Mouse (Mus musculus) kidney, adult 18-20 months (tissue): ENCODE measurements at regions not wholly inside any gene's neighbourhood (a gene's known extent, or its start where the extent isn't known, plus 50 kb on each side); places are given as distances from the start of the nearest gene placed in this dataset.
A peak's percentile ranks its signal among the peaks of the same experiment; 100 is the strongest.

ENCODE experiments used
- DNase-seq: peaks from one replicate; pipeline ENCODE4 v3.0.0; 2021

GRCm38 (mm10) chr4:98282275-98282674, 100.8 kb downstream of the Tm2d1 start:
- no peak for DNase-seq

GRCm38 (mm10) chr4:98258336-98258735, 124.8 kb downstream of the Tm2d1 start:
- no peak for DNase-seq

DNA sequence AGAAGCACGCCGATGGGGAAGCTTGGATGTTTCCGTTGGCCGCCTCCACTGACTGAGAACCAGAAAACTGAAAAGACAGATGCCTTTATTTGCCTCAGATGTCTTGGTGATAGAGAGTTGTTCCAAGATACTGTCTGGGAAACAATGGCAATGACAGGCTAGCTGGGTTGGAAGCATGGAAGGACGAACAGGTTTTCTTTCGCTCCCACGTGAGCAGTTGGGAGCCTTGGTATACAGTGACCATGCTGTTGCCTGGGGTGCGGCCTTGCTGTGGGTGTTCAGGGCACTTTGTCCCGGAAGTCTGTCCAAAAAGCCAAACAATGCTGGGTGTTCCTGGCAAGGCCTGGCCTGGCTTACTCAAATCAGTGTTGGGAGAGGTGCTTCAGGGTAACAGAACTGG, 125.4 kb downstream of the Tm2d1 start:
- no peak for DNase-seq

DNA sequence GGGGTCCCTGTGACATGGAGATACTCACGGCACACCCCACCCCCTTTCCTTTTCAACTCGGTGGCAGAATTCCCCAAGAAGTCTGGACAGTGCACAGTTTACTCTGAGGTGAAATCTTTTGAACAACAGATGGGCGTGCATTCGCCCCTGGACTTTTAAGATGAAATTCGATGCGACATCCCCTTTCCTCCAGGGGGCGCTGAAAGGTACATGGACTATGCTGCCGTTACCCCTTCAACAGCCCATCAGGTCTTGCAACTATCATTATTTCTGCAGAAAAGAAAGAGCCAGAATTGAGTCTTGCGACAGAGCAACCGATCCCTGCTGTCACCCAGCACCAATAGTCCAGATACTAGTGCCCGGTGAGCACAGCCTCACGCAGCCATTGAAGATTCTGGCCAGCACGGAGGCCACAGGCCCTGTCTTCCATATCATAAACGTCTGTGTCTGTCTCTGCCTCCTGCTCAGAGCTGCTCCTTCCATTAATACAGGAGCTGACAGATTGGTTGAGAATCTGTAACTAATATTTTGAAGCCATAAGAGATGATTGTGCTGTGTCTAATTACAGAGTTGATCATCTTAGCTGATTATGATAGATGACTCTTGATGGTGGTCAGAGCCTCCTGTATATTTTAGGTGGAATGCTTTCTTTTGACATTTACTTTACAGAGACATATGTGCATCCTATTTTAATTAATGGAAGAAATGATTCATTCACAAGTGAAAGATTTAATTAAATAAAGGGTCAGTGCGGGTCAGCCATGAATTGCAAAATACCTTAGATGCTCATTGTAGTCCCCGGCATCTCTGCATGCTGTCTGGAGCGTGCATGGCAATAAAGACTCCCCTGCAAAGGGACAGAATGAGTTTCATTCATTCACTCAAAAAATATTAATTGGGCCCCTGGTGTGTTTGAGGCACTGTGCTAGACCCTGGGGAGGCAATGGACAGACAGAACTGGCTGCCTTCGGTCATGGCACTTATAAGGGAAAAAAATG, 128.0 kb downstream of the Tm2d1 start:
- peak; percentile 42 for DNase-seq

- peak; percentile 8 for DNase-seq
Observed at GRCm38 (mm10) chr4:98243941-98244929, 138.9 kb downstream of the Tm2d1 start.

DNA sequence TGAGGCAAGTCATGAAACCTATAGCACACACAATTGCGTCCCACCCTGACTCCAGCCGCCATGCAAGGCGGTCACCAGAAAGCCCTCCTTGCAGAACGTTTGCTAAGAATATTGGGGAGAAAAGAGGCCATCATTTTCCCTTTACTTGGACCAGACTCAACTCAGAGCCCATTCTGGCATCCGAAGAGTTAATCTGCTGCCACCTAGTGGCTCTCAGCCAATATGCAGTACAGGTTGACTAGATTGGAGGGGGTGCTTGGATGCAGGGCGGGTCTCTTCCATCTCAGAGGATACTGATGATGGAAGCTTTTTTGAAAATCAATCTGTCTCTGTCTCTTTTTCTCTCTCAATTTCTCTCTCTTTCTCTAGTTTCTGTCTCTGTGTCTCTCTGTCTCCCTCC, 139.6 kb downstream of the Tm2d1 start:
- DNase-seq = peak; percentile 45

DNA sequence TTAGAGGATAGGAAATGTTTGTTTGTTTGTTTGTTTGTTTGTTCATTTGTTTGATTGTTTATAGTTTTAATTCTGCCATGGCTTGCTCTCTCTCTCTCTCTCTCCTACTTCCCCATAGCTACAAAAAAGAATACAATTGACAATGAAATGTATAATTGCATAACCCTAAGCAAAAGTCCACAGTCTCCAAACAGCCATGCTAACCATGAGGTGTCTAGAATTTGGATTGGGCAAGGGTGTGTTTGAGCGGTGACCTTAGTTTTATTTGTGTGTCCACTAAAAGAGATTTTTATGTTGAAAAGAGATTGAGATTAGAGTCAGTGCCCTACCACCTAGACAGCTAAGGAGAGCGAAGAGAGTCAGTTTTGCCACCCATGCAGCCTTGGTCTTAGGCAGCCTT, 141.2 kb downstream of the Tm2d1 start:
- no peak for DNase-seq

DNA sequence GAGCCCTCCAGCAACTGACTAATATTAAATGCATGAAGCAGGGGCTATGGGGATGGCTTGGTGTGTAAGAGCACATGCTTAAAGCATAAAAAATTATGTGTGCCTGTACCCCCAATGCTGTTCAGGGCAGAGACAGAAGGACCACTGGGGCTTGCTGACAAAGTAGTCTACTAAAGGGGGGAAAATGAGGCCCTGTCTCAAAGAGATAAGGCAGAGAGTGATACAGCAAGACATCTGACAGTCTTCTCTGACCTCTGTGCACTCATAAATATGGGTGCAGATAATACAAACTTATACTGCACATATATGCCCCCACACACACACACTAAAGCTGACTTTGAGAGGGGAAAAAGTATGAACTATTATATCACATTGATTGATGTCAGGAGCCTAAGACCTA, 142.8 kb downstream of the Tm2d1 start:
- no peak for DNase-seq

GRCm38 (mm10) chr4:98238075-98238474, 145.0 kb downstream of the Tm2d1 start:
- DNase-seq = no peak

DNA sequence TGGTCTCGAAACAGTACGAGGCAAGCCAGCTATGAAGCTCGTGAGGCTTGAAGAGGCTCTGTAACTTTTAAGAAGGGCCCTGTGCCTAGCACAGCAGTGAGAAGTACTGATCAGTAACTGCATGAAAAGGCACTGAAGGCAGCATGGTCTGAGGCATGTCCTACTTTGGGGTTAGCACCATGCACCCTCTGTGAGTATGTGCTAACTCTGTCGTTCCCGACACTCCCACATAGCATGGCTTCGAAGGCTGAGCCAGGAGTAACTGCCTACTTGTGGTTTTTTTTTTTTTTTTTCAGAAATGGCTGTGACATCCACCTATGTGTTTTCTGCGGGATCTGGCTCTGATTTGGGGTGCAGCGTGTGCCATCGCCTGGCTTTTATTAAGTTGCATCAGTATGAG, 145.6 kb downstream of the Tm2d1 start:
- DNase-seq = no peak

DNA sequence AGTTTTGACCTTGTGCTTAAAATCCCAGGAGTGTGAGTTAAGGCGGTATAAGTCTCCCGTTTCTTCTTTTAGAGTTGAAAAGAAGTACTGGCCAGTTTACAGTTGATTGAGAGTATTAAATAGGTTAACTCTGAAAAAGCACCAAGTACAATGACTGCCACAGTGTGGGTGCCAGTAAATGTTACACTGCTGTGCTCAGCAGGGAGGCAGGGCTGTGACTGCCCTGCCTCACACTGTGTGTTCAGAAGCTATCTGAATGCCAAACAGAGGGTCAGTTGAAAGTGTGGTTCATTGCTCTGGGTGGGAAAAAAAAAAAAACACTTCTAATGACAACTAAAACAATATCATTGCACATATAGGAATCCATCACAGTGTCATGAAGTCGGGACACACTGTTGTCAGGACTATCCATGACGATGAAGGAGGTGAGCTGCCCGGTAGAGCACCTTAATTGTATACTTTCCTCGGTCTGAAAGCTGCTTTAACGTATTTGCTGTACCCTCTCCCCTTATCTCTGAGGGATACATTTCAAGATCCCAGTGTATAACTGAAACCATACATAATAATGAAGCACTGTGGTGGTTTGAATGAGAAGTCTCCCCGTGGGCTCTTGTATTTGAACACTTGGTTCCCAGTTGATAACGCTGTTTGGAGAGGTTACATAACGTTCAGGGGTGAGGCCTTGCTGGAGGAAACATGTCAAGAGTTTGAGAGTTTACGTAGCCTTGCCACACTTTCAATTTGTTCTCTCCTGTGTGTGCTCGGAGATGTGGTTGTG, 146.9 kb downstream of the Tm2d1 start:
- no peak for DNase-seq

GRCm38 (mm10) chr4:98228193-98228592, 154.9 kb downstream of the Tm2d1 start:
- no peak for DNase-seq

- no peak for DNase-seq
Observed at GRCm38 (mm10) chr4:98224366-98224765, 158.7 kb downstream of the Tm2d1 start.

DNA sequence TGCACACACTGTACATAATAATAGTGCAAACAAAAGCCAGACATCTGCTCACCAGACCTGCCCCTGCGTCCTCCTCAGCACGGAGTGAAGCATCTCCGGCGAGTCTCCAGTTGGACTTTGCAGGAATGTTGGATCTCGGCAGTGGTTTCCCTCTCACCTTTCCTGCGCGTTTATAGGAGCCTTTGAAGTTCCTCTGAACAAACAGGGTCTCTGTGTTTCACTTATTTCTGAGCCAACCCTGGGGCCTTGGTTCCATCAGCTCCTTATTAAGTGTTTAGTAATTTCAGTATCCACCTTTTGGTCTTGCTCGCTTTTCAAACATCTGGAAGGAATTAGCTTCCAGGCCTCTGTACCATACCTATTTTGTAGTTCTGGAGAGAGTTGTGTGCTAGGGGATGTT, 159.7 kb downstream of the Tm2d1 start:
- no peak for DNase-seq

GRCm38 (mm10) chr4:98221566-98221965, 161.5 kb downstream of the Tm2d1 start:
- DNase-seq = no peak

DNA sequence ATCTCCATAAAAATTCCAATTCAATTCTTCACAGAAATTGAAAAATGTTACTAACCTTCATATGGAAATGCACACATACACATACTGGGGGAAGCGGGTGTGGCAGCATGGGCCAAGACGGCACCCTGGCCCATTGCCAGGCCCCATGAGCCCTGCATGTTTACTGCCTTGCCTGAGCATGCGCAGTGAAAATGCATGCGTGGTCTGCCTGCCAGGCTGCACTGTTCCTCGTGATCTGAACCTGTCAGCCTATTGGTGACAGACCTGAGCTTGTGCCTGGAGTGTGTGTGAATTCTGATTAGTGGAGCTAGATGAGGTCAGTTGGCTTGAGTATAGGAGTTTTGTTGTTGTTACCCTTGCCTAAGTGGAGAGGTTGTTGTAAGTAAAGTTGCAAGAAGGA, 167.9 kb downstream of the Tm2d1 start:
- DNase-seq = no peak

- DNase-seq = no peak
Observed at GRCm38 (mm10) chr4:98207446-98207845, 175.7 kb downstream of the Tm2d1 start.

DNA sequence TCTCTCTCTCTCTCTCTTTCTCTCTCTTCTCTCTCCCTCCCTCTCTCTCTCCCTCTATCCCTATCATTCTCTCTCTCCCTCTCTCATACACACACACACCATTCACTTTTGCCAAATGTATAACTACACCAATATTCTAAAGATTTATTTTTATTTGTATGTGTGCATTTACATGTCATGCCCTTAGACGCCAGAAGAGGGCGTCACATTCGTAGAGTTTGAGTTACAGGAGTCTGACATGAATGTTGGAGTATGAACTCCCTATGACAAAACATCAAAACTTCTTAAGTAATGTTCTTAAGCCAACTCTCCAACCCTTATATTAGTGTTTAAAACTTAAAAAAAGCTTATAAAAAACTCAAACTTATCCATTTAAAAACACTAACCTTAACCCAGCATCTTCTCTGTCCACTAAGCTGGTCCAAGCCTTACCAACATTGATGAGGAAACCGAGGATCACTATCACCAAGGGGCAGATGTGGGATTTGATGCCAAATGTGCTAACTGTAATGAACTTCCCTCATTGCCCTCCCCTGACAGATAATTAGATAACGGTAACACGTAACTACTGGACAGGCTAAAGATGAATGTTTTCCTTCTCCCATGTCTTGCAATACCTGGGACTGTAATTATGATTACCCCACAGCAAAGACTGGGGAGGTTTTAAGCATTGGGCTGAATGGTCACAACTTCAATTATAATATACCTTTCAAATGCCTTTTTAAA, 176.7 kb downstream of the Tm2d1 start:
- no peak for DNase-seq

DNA sequence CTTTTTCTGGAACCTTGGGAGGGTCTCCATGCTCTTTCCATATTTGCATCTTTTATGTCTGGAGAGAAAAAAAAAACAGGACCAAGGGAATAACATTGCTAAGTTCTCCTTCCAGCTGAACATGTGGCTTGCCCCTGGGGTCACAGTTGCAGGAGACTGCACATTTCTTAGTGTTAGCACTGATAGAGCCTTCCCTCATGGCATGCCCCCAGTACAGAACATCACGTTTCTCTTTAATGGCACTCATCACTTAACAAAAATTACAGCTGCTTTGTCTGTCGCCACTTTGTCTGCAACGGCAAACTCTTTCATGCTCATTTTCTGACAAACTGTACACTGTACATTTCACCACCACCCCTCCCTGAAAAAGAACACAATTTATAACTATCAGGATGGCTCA, 180.0 kb downstream of the Tm2d1 start:
- no peak for DNase-seq

DNA sequence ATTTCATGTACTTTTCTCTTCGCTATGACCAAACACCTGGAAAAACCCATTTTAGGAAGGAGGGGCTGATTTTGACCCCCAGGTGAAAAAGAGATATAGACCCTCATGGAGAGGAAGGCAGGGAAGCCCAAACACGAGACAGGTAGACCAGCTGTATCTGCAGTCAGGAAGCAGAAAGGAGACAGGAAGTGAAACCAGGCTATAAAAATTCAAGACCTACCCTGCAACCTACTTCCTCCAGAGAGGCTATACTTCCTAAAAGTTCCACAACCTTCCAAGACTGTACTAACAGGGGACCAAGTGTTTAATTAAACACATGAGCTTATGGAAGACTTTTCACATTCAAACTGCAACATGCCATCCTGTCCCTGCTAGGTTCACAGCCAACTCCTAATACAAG, 180.9 kb downstream of the Tm2d1 start:
- no peak for DNase-seq

- DNase-seq = no peak
Observed at GRCm38 (mm10) chr4:98201102-98201501, 182.0 kb downstream of the Tm2d1 start.

GRCm38 (mm10) chr4:98200701-98201100, 182.4 kb downstream of the Tm2d1 start:
- DNase-seq = no peak
